Mouse (Mus musculus) bone marrow macrophage, adult 2 months (primary cell): ENCODE measurements around the gene Trh. TPM values are rescaled to one million over a fixed set of nuclear protein-coding genes. Genes with fewer than 3 reads are reported as not detected.

Experiments
- H3K27ac ChIP-seq: 2 replicates; pipeline ENCODE4 v1.5.1; 2012; ENCODE audit warnings: low read depth, low read length; ENCODE audit not compliant: insufficient read depth
- H3K4me1 ChIP-seq: 2 replicates; pipeline ENCODE4 v1.6.1; 2012; ENCODE audit warnings: low read length; ENCODE audit not compliant: control insufficient read depth, insufficient read depth
- H3K4me3 ChIP-seq: 2 replicates; pipeline ENCODE4 v1.5.1; 2012; ENCODE audit warnings: mild to moderate bottlenecking, low read length, moderate library complexity; ENCODE audit not compliant: insufficient read depth
- CTCF ChIP-seq: IDR thresholded peaks from 2 replicates; pipeline ENCODE4 v1.5.1; 2012; ENCODE audit warnings: low read depth, mild to moderate bottlenecking, low read length, moderate library complexity
- POLR2A ChIP-seq: IDR thresholded peaks from 2 replicates; pipeline ENCODE4 v1.6.1; 2012; ENCODE audit warnings: mild to moderate bottlenecking, low read depth, low read length, borderline replicate concordance
- polyA plus RNA-seq: library from polyadenylated mRNA; stranded (reverse); fragments of >200 nt; gene quantifications from 2 replicates; pipeline ENCODE4 v1.2.4, GENCODE M21; 2012; ENCODE audit not compliant: missing spikeins, insufficient read depth, insufficient read length

Trh gene
- polyA plus RNA-seq, 1 experiment: not detected

DNA sequence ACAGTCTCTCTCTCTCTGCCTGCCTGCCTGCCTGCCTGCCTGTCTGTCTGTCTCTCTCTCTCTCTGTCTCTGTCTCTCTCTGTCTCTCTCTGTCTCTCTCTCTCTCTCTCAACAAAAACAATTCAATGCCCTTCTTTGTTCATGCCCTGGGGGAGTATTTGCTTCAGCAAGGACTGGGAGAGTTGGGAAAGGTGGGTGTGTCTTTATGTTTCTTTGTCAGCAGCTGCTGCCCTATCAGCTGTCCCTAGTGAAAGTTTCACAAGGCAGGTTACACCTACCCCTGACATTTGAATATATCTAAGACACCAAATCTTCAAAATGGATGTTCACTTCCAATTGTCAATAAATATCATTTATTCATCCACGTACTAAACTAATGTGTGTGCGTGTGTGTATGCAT lies 14.9 kb downstream of the Trh start:
- no peaks in the 10 kb centered on the region for H3K4me1 ChIP-seq
- TF ChIP-seq CTCF (no peak), POLR2A (no peak)
- H3K4me3 ChIP-seq: no peak overlapping the region

DNA sequence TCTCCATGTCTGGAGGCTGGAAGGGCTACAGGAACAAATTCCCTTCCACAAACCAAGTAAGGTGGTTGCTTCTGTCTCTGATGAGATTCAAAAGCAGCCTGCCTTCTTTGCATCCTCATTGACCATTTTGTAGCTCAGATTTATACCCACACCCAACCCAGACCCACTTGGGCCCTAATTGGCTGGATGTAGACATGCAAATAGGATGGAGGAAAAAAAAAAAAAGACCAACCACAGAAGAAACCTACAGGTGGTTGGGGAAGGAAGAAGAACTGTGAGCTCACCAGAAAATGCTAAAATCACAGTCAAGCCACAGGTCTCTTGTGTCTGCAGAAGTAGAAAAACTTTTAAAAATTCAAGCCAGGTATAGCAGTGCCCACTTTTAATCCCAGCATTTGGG lies 15.3 kb downstream of the Trh start:
- no peak overlapping the region for H3K27ac ChIP-seq
- no peaks in the 10 kb centered on the region for H3K4me1 ChIP-seq
- TF ChIP-seq CTCF (no peak), POLR2A (no peak)
- no peak overlapping the region for H3K4me3 ChIP-seq

More for the DNA sequence above, 14.9 kb downstream of the Trh start:
- H3K27ac ChIP-seq: no peak overlapping the region

DNA sequence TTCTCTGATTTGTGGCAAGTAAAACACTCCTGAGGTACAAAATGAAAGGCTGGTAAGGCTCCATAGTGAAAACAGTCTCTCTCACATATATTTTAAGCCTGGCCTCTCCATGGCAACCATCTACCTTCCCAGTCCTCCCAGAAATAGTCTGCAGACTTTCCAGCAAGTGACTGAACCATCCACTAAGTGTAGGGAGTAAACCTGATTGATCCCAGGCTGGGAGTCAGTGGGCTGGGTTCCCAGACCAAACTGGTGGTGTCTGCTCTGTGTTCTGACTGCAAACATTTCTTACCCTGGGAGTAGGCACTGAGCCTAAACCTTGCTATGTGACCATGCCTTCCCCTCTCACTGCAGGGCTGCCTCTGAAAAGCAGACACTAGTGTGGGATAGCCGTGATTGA lies 19.5 kb downstream of the Trh start:
- Histone ChIP-seq H3K27ac (no peak overlapping the region), H3K4me3 (no peak overlapping the region), H3K4me1 (no peaks in the 10 kb centered on the region)
- TF ChIP-seq POLR2A (no peak), CTCF (no peak)

DNA sequence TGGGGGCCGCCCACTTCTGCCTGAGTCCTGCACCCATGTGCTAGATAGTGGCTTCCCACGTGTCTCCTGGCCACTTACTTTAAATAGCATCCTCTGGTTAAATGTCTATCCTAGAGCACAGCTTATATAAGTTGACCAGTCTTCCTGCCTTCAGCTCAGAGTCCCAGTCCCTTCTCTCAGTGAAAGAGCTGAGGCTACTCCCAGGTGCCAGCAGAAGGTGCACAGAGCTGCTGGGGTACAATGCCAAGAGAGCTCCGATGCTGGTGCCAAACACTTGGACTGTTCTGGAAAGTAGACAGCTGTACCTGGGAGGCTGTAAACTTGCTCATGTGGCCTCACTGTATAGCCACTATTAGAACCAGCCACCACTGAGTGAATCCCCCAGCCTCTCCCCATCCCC lies 22.4 kb downstream of the Trh start:
- Histone ChIP-seq H3K4me1 (no peaks in the 10 kb centered on the region), H3K27ac (no peak overlapping the region), H3K4me3 (no peak overlapping the region)
- TF ChIP-seq POLR2A (no peak), CTCF (no peak)

DNA sequence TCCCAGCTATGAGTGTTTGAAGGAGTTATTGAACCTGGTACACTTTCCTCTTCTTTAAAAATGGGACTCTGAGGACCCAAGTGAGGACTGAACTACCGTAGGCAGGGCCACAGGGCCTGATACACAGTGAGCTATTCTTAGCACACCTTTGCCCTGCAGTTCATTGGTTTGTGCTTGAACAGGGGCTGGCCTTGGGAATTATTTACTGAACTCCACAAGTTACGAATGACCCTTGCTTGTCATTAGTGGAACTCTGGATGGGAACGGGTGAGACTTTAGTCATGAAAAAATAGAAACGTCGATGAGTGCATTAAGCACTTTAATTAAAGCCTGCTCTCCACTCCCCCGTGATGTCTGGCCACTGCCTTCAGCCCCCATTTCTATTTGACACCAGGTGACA lies 22.8 kb downstream of the Trh start:
- Histone ChIP-seq H3K4me3 (no peak overlapping the region), H3K27ac (no peak overlapping the region), H3K4me1 (no peaks in the 10 kb centered on the region)
- no peak for TF ChIP-seq POLR2A
- no peak for TF ChIP-seq CTCF

DNA sequence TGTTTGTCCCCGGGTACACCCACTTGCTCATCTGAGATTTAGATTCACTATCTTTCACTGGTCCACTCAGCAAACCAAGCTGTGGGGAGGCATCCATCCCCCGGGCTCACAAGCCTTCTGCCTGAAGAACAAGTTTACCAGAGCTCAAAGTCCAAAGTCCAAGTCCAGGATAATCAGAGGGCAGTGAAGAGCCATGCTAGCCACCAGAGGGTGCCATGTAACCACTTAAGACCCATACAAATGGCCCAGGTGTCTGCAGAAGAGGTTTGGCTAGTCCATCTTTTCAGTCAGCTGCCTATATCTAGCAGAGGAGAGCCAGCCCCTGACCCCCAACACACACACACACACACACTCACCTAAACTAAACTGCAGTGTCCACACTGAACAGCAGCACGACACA lies 25.0 kb downstream of the Trh start:
- TF ChIP-seq CTCF: peak; percentile 51; the same call in 1 of the 2 replicates
- TF ChIP-seq POLR2A: no peak
- H3K4me1 ChIP-seq: peaks cover 4% of the 10 kb centered on the region; the same call in 1 of the 2 replicates
- no peak overlapping the region for H3K27ac ChIP-seq
- H3K4me3 ChIP-seq: no peak overlapping the region

DNA sequence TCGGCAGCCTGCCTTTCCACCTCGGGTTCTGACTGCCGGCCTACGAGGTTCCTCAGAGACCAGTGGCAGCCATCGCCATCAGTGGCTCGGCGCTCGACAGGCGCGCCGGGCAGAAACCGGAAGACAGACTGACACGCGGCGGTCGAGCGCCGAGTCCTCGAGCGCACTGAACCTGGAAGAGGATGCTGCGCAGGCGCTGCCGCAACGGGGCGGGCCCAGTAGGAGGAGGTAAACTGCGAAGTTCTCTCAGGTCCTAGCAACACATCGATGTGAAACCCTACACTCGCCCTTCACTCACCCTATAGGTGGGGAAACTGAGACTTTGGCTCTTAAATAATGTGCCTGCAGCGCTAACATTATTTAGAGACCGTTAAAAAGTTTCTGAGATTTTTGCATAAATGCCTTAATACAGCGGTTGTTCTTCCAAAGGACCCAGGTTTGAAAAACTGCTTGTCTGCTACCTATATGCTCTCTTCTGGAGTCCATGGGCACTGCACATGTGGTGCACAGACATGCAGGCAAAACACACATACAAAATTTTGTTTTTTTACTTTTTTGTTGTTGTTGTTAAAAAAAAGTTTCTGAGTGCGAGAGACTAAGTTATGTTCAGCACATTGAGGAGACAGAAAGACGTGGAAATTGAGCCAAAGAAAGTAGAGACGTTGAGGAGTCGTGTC lies 29.5 kb downstream of the Trh start, which contains the start of gene Rbsn:
TSS of gene Rbsn (minus strand) at position 153 of the 677 bp plus-strand sequence.
- Histone ChIP-seq H3K27ac (peak within 1 kb of the TSS; percentile 49), H3K4me1 (peaks cover 18% of the 10 kb centered on the region), H3K4me3 (peak within 1 kb of the TSS; percentile 66)
- TF ChIP-seq POLR2A (0 out of 2 replicates have a peak, but pooled peaks have one; percentile 51), CTCF (no peak)

DNA sequence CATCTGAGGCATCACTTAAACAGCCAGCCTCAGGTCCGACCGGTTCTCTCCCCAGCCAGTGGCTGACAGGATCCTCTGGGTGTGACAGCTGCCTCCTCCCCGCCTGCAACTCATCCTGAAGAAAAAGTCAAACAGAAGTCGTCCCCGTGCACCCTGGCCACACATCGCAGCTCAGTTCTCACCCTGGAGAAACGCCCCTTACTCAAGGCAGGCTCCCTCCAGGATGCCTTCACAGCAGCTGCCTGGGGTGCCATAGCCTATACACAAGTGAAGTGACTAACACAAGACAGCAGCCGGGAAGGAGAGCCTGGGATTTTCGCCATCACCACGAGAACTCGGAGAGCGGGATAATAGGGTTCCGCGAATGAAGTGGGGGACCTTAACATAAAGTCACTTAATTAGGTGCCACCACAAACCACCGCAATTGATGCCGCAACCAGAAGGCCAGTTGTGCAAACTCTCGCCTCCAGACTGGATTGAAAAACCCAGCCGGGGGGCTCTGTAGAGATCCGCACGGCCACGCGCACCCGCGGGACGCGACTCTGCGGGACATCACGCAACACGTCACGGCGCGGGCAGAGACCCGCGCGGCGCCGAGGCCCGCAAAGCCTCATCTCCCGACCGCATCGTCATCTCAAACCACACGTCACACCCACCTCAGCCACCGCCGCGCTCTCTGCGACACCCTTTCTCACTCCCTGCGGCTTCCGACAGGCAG lies 30.2 kb downstream of the Trh start:
- TF ChIP-seq CTCF (no peak), POLR2A (no peak)
- Histone ChIP-seq H3K4me1 (peaks cover 23% of the 10 kb centered on the region), H3K27ac (peak overlapping the region; percentile 49), H3K4me3 (peak overlapping the region; percentile 66)

DNA sequence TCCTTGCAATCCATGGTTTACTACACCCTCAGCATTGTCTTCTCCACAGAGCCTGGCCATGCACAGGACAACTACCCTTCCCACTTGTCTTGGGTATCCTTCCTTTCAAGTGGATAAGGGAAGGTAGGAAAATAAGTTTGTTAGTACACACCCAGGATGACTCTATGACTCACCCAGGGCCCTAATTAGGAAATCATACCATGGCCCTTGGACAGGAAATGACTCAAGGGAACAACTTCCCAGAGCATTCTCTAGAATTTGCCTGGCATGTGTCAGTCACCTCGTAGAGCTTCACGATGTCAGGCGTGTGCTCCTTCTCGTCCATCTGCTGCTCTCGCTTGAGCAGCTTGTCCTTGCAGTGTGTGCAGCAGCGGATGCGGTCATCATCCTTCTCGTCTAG lies 45.0 kb downstream of the Trh start:
- Histone ChIP-seq H3K4me1 (peaks cover 24% of the 10 kb centered on the region), H3K27ac (peak overlapping the region; percentile 36), H3K4me3 (no peak overlapping the region)
- TF ChIP-seq POLR2A: no peak
- TF ChIP-seq CTCF: no peak

Other genes with a start within 250 kb of the Trh start
- gene Nr2c2, start 153.3 kb downstream of the Trh start, polyA plus RNA-seq: 26.2 and 28.2 TPM in 2 replicates
- 48.5 and 58.0 TPM in 2 replicates for gene Mrps25, start 60.6 kb downstream of the Trh start, polyA plus RNA-seq
- 13.2 and 17.0 TPM in 2 replicates for gene Rbsn, start 29.7 kb downstream of the Trh start, polyA plus RNA-seq